Mouse (Mus musculus): ENCODE data around the gene Pcgf1. TPM values are rescaled to one million over a fixed set of nuclear protein-coding genes. Genes with fewer than 3 reads are reported as not detected.

Pcgf1 gene
- polyA plus RNA-seq, 2 experiments, result 15.0 to 21.0 TPM

DNA sequence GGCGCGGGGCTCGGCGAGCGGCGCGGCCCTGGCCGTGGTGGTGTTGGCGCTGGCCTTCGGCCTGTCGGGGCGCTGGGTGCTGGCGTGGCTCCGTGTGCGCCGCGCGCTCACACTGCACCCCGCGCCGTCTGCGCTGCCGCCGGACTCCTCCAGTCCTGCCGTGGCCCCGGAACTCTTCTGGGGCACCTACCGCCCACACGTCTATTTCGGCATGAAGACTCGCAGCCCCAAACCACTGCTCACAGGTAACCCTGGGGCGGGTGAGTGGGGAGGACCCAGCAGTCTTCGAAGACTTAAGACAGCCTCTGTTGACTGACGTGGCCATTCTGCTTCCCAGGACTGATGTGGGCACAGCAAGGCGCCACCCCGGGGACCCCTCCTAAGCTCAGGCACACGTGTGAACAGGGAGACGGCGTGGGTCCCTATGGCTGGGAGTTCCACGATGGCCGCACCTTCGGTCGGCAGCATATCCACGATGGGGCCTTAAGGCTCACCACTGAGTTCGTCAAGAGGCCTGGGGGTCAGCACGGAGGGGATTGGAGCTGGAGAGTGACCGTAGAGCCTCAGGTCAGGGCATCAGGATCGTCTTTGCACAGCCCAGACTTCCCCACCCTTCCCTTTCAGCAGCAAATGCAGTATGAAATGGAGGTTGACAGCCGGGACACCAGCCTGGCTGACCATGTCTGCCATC is 38.2 kb downstream of the Pcgf1 start:
- DNase-seq (ENCODE audit: low read depth in 3 of 3, low spot score in 3 of 3) (no peak), ATAC-seq (ENCODE audit: insufficient read depth) (peak; percentile 56; the same call in 1 of the 2 replicates)
- Histone ChIP-seq H3K9me3 (ENCODE audit: control insufficient read depth, low read length) (no peaks in the 10 kb centered on the region), H3K4me1 (replicated peaks; ENCODE audit: control insufficient read depth in 2 of 2, insufficient read depth in 2 of 2, low read length in 1 of 2) (peaks cover 18 to 23% of the 10 kb centered on the region in 2 experiments), H3K27me3 (ENCODE audit: control insufficient read depth, insufficient read depth, low read length) (no peaks in the 10 kb centered on the region), H3K9ac (replicated peaks) (peak overlapping the region; percentile 72), H3K36me3 (replicated peaks; ENCODE audit: control insufficient read depth, insufficient read depth, low read depth) (peaks cover 6% of the 10 kb centered on the region), H3K4me2 (ENCODE audit: low read depth) (peak overlapping the region; percentile 95), H3K4me3 (ENCODE audit: insufficient read depth in 1 of 2, low read depth in 2 of 2, low read length in 2 of 2) (peak overlapping the region; percentile 82 to 84), H3K27ac (peak overlapping the region; percentile 65)
- under 1% methylated on average over 38 of the region's 48 CpGs for WGBS (ENCODE audit: insufficient replicate concordance)
- 0 out of 2 replicates have a peak, but pooled peaks have one; percentile 2 for TF ChIP-seq CTCF (IDR thresholded peaks at IDR 0.05; ENCODE audit: low read depth)
- no peak for TF ChIP-seq EP300 (IDR thresholded peaks at IDR 0.05; ENCODE audit: low read depth)

GRCm38 (mm10) chr6:83116373-83117164 is 38.9 kb downstream of the Pcgf1 start:
- Histone ChIP-seq H3K4me3 (ENCODE audit: insufficient read depth in 1 of 2, low read depth in 2 of 2, low read length in 2 of 2) (peak overlapping the region; percentile 82 to 84), H3K9me3 (ENCODE audit: control insufficient read depth, low read length) (no peaks in the 10 kb centered on the region), H3K4me1 (replicated peaks; ENCODE audit: control insufficient read depth in 2 of 2, insufficient read depth in 2 of 2, low read length in 1 of 2) (peaks cover 17 to 20% of the 10 kb centered on the region in 2 experiments), H3K27ac (peak overlapping the region; percentile 65), H3K36me3 (replicated peaks; ENCODE audit: control insufficient read depth, insufficient read depth, low read depth) (peaks cover 4% of the 10 kb centered on the region), H3K4me2 (ENCODE audit: low read depth) (peak overlapping the region; percentile 95), H3K27me3 (ENCODE audit: control insufficient read depth, insufficient read depth, low read length) (no peaks in the 10 kb centered on the region), H3K9ac (replicated peaks) (peak overlapping the region; percentile 72)
- WGBS (ENCODE audit: insufficient replicate concordance), result 68% methylated on average over 11 of the region's 11 CpGs
- ATAC-seq (ENCODE audit: insufficient read depth), result no peak
- no peak for DNase-seq (ENCODE audit: low read depth in 3 of 3, low spot score in 3 of 3)
- TF ChIP-seq CTCF (IDR thresholded peaks at IDR 0.05; ENCODE audit: low read depth) (no peak), EP300 (IDR thresholded peaks at IDR 0.05; ENCODE audit: low read depth) (no peak)

DNA sequence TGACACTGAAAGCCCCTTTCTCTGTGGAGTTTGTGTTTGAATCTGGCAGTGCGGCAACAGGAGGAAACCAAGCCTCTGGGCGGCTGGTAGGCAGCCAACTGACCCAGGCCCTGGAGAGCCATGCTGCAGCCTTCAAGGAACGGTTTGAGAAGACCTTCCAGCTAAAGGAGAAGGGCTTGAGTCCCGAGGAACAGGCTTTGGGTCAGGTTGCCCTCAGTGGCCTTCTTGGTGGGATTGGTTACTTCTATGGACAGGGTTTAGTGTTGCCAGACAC is 39.4 kb downstream of the Pcgf1 start:
- H3K27me3 ChIP-seq (ENCODE audit: control insufficient read depth, insufficient read depth, low read length), result no peaks in the 10 kb centered on the region
- H3K4me1 ChIP-seq (replicated peaks; ENCODE audit: control insufficient read depth in 2 of 2, insufficient read depth in 2 of 2, low read length in 1 of 2), result peaks cover 17 to 20% of the 10 kb centered on the region in 2 experiments
- ATAC-seq (ENCODE audit: insufficient read depth) (no peak), DNase-seq (ENCODE audit: low read depth in 3 of 3, low spot score in 3 of 3) (no peak)
- no peak overlapping the region for H3K4me3 ChIP-seq (ENCODE audit: insufficient read depth in 1 of 2, low read depth in 2 of 2, low read length in 2 of 2)
- WGBS (ENCODE audit: insufficient replicate concordance), result 76% methylated on average over 4 of the region's 4 CpGs
- peak overlapping the region; percentile 95; the same call in 1 of the 2 replicates for H3K4me2 ChIP-seq (ENCODE audit: low read depth)
- TF ChIP-seq EP300 (IDR thresholded peaks at IDR 0.05; ENCODE audit: low read depth), result no peak
- no peak for TF ChIP-seq CTCF (IDR thresholded peaks at IDR 0.05; ENCODE audit: low read depth)
- H3K36me3 ChIP-seq (replicated peaks; ENCODE audit: control insufficient read depth, insufficient read depth, low read depth), result peaks cover 4% of the 10 kb centered on the region
- H3K9ac ChIP-seq (replicated peaks), result no peak overlapping the region
- H3K9me3 ChIP-seq (ENCODE audit: control insufficient read depth, low read length), result no peaks in the 10 kb centered on the region
- no peak overlapping the region for H3K27ac ChIP-seq

GRCm38 (mm10) chr6:83117616-83118015 is 39.9 kb downstream of the Pcgf1 start:
- no peak overlapping the region for H3K9ac ChIP-seq (replicated peaks)
- H3K36me3 ChIP-seq (replicated peaks; ENCODE audit: control insufficient read depth, insufficient read depth, low read depth), result peaks cover 4% of the 10 kb centered on the region
- no peaks in the 10 kb centered on the region for H3K9me3 ChIP-seq (ENCODE audit: control insufficient read depth, low read length)
- H3K27me3 ChIP-seq (ENCODE audit: control insufficient read depth, insufficient read depth, low read length), result no peaks in the 10 kb centered on the region
- no peak overlapping the region for H3K27ac ChIP-seq
- H3K4me2 ChIP-seq (ENCODE audit: low read depth), result no peak overlapping the region
- no peak overlapping the region for H3K4me3 ChIP-seq (ENCODE audit: insufficient read depth in 1 of 2, low read depth in 2 of 2, low read length in 2 of 2)
- H3K4me1 ChIP-seq (replicated peaks; ENCODE audit: control insufficient read depth in 2 of 2, insufficient read depth in 2 of 2, low read length in 1 of 2), result peaks cover 18 to 24% of the 10 kb centered on the region in 2 experiments
- TF ChIP-seq EP300 (IDR thresholded peaks at IDR 0.05; ENCODE audit: low read depth) (no peak), CTCF (IDR thresholded peaks at IDR 0.05; ENCODE audit: low read depth) (no peak)
- ATAC-seq (ENCODE audit: insufficient read depth) (no peak), DNase-seq (ENCODE audit: low read depth in 3 of 3, low spot score in 3 of 3) (no peak)
- WGBS (ENCODE audit: insufficient replicate concordance), result 84% methylated on average over 13 of the region's 13 CpGs

DNA sequence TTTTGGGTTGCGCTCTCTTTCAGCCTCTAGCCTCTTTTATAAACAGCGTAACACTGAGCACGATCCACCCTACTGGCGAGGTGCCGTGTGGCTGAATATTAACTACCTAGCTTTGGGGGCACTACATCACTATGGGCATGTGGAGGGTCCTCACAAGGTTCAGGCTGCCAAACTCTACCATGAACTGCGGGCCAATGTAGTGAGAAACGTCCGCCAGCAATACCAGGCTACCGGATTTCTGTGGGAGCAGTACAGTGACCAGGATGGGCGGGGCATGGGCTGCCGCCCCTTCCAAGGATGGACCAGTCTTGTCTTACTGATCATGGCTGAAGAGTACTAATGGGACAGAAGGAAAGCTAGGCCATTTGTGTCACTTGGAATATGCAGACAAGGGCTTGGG is 40.7 kb downstream of the Pcgf1 start:
- TF ChIP-seq CTCF (IDR thresholded peaks at IDR 0.05; ENCODE audit: low read depth) (no peak), EP300 (IDR thresholded peaks at IDR 0.05; ENCODE audit: low read depth) (no peak)
- Histone ChIP-seq H3K4me2 (ENCODE audit: low read depth) (no peak overlapping the region), H3K9ac (replicated peaks) (no peak overlapping the region), H3K36me3 (replicated peaks; ENCODE audit: control insufficient read depth, insufficient read depth, low read depth) (peaks cover 4% of the 10 kb centered on the region), H3K27ac (no peak overlapping the region), H3K27me3 (ENCODE audit: control insufficient read depth, insufficient read depth, low read length) (no peaks in the 10 kb centered on the region), H3K4me3 (ENCODE audit: insufficient read depth in 1 of 2, low read depth in 2 of 2, low read length in 2 of 2) (no peak overlapping the region), H3K9me3 (ENCODE audit: control insufficient read depth, low read length) (no peaks in the 10 kb centered on the region), H3K4me1 (replicated peaks; ENCODE audit: control insufficient read depth in 2 of 2, insufficient read depth in 2 of 2, low read length in 1 of 2) (peaks cover 22 to 27% of the 10 kb centered on the region in 2 experiments)
- 79% methylated on average over 11 of the region's 11 CpGs for WGBS (ENCODE audit: insufficient replicate concordance)
- ATAC-seq (ENCODE audit: insufficient read depth) (no peak), DNase-seq (ENCODE audit: low read depth in 3 of 3, low spot score in 3 of 3) (no peak)

Data from liver, embryonic 14.5 days (tissue).